Mouse (Mus musculus): ENCODE results near the gene Rnf38.

DNA sequence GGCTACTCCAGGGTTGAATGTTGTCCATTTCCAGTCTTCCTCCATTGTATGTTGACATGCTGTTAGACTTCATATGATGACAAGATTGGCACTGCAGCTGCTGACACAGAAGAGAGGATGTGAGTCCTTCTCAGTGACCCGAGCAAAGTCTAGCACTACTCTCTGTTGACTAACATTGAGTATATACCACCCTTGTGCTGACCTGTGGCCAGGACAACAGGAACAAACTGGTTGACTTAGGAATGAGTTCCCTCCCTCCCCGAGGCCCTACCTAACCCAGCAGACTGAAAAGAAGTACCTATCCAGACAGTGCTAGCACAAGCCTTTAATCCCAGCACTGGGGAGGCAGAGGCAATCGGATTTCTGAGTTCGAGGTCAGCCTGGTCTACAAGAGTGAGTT lies 12.7 kb upstream of the Rnf38 start:
- no peak for TF ChIP-seq CTCF (IDR thresholded peaks at IDR 0.05; ENCODE audit: borderline replicate concordance, insufficient read depth, low read depth, low read length)
- no peak for TF ChIP-seq POLR2A (IDR thresholded peaks at IDR 0.05; ENCODE audit: borderline replicate concordance, insufficient read depth, low read length)

Measured in cerebellum, adult 2 months (tissue).